Mouse (Mus musculus): ENCODE results near the gene Haghl.
"Not testable (repeated sequence)": the region's sequence is repeated elsewhere in the genome, so short reads cannot be mapped to it uniquely, and the experiment has no call there.

Gene Haghl

DNA sequence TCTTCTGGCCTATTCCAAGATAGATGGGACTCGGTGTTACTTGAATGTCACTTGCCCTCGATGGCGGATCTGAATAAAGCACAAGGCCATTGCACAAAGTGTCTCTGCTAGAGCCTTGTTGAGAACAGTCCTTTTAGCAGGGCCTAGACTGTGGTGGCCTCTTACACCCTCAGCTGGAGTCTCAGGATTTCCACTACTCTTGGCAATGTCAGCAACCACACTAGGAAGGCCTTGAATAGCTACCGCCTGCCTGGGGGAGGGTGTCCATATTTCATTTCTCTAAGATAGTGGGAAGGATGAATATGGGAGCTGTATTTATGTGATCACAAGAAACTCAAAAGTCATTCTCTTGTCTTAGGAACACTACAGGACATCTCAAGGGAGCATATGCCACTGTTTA is 37.2 kb downstream of the Haghl start:
- no peak for DNase-seq (ENCODE audit: low read depth, low spot score)

DNA sequence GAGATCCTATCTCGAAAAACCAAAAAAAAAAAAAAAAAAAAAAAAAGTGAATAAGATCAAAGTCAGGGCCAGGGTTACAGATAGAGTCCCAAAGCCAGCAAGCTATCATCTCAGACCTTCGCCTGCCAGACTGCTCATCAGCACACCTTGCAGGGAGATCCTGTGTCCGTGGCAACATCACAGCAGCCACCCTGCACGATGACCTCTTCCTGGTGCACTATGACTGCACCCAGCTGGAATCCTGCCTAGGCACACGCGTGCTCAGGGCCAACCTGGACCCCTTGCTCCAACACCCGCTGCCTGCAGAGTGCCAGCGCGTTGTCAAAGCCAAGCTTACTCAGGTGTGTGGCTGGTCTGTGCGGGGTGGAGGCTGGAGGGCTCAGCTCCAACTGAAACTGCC is 41.2 kb downstream of the Haghl start:
- DNase-seq (ENCODE audit: low read depth, low spot score), result no peak

- no peak for DNase-seq (ENCODE audit: low read depth, low spot score)
Observed at GRCm38 (mm10) chr17:25743831-25744230, 41.6 kb downstream of the Haghl start.

GRCm38 (mm10) chr17:25741471-25741870 is 44.0 kb downstream of the Haghl start:
- not testable (repeated sequence) for DNase-seq (ENCODE audit: low read depth, low spot score)

GRCm38 (mm10) chr17:25738861-25739260 is 46.6 kb downstream of the Haghl start:
- DNase-seq (ENCODE audit: low read depth, low spot score), result no peak

GRCm38 (mm10) chr17:25735745-25736144 is 49.7 kb downstream of the Haghl start, which contains the start of gene Mslnl:
TSS of gene Mslnl (plus strand) at chr17:25736042.
- no peak for DNase-seq (ENCODE audit: low read depth, low spot score)

DNA sequence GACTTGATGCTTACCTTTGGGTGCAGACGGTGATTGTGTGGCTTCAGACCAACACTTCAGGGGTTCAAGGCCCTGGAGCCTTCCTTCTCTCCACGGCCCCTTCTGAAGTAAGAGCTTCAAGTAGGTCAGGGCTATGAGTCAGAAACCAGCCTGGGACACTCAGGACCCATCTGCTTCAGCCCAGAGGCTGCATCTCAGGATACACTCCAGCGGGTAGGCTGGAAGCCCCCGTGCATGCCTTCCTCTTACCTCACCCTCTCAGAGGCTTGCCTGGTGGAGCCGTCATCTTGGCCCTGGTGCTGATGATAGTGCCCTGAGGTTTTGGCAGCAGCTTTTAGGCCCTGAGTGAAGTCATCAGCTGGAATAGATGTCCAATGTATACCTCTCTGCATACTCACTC is 50.2 kb downstream of the Haghl start:
- no peak for DNase-seq (ENCODE audit: low read depth, low spot score)

DNA sequence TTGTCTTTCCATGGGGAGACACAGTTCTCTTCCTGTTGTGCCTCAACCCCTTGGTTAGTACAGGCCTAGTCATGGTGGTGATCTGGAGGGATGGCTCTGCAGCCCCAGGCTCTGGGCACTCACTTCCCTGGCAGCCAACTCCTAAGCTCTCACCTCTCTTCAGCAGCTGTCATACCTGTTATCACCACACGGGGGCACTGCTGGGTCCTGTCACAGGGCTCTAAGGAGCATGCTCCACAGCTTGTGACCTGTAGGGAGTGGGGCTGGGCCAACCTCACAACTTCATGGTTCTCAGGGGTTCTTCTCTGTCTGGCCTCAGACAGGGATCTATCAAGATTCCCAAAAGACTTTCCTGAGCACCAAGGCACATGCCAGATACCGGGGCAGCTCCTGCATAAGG is 53.4 kb downstream of the Haghl start:
- peak; percentile 97 for DNase-seq (ENCODE audit: low read depth, low spot score)
